Mouse (Mus musculus) CH12.LX (cell line): ENCODE measurements at regions not wholly inside any gene's neighbourhood (a gene's known extent, or its start where the extent isn't known, plus 50 kb on each side); places are given as distances from the start of the nearest gene placed in this dataset.

Experiments used
- DNase-seq: peaks from one replicate; pipeline ENCODE4 v3.0.0-alpha.2; 2013; ENCODE audit errors: extremely low read depth
- H3K27ac ChIP-seq: 2 replicates; pipeline ENCODE4 v1.5.1; 2012; ENCODE audit warnings: low read depth, mild to moderate bottlenecking, control low read depth, moderate library complexity; ENCODE audit not compliant: insufficient read depth
- H3K27me3 ChIP-seq: replicated peaks from 2 replicates; pipeline ENCODE3; 2012; ENCODE audit warnings: inconsistent platforms
- H3K36me3 ChIP-seq, 2 experiments: replicated peaks in 1 of 2; 2 replicates each; pipeline versions ENCODE3 to v1.6.1; 2012; ENCODE audit warnings: inconsistent platforms in 1 of 2, low read length in 1 of 2, mild to moderate bottlenecking in 1 of 2, mixed read lengths in 1 of 2, moderate library complexity in 1 of 2; ENCODE audit not compliant: control insufficient read depth in 1 of 2, insufficient read depth in 1 of 2
- H3K4me1 ChIP-seq, 2 experiments: 2 replicates each; pipeline ENCODE4 v1.6.1; 2012; ENCODE audit warnings: inconsistent platforms in 1 of 2, moderate library complexity in 1 of 2; ENCODE audit not compliant: insufficient read depth in 2 of 2, control insufficient read depth in 1 of 2
- H3K4me2 ChIP-seq: 2 replicates; pipeline ENCODE4 v1.6.1; 2012; ENCODE audit warnings: low read depth, mild to moderate bottlenecking, control low read depth; ENCODE audit not compliant: poor library complexity, insufficient read depth, severe bottlenecking
- H3K4me3 ChIP-seq, 3 experiments: fragments of 150-350 bp in 1 of 3; sonication (generic) in 1 of 3; replicated peaks in 1 of 3; 2 replicates each; pipeline versions ENCODE3 to v1.5.1; 2011 to 2012; ENCODE audit warnings: low read depth in 2 of 3, low read length in 2 of 3, mild to moderate bottlenecking in 2 of 3, moderate library complexity in 2 of 3, control low read depth in 1 of 3, improper control_type of control experiment in 1 of 3, inconsistent platforms in 1 of 3, mixed read lengths in 1 of 3; ENCODE audit not compliant: poor library complexity in 1 of 3
- H3K79me2 ChIP-seq: replicated peaks from 2 replicates; pipeline ENCODE4 v1.6.1; 2012; ENCODE audit warnings: mild to moderate bottlenecking, moderate library complexity; ENCODE audit not compliant: control insufficient read depth, poor library complexity, insufficient read depth, severe bottlenecking; ENCODE audit errors: extremely low read depth
- H3K9ac ChIP-seq: 2 replicates; pipeline ENCODE4 v1.6.1; 2012; ENCODE audit warnings: low read depth, mild to moderate bottlenecking, control low read depth, moderate library complexity; ENCODE audit not compliant: insufficient read depth
- H3K9me3 ChIP-seq: replicated peaks from 2 replicates; pipeline ENCODE3; 2012; ENCODE audit warnings: low read length, inconsistent platforms, mixed read lengths
- CHD1 ChIP-seq: IDR thresholded peaks from 2 replicates; pipeline ENCODE4 v1.6.1; 2012; ENCODE audit warnings: low read depth, low read length, improper control_type of control experiment, inconsistent platforms
- CTCF ChIP-seq, 2 experiments: IDR thresholded peaks in 1 of 2; conservative IDR thresholded peaks in 1 of 2; 2 replicates each; pipeline ENCODE4 v1.5.1; 2011 to 2012; ENCODE audit warnings: low read depth in 2 of 2, low read length in 2 of 2, improper control_type of control experiment in 1 of 2, inconsistent platforms in 1 of 2, mild to moderate bottlenecking in 1 of 2, moderate library complexity in 1 of 2
- ELF1 ChIP-seq: IDR thresholded peaks from 2 replicates; pipeline ENCODE4 v1.6.1; 2014; ENCODE audit warnings: low read depth, mild to moderate bottlenecking, inconsistent platforms, low read length, improper control_type of control experiment
- EP300 ChIP-seq: IDR thresholded peaks from 2 replicates; pipeline ENCODE4 v1.6.1; 2011; ENCODE audit warnings: low read length, improper control_type of control experiment
- HCFC1 ChIP-seq: IDR thresholded peaks from 2 replicates; pipeline ENCODE4 v1.6.1; 2012; ENCODE audit warnings: low read depth, mild to moderate bottlenecking, inconsistent platforms, low read length, improper control_type of control experiment
- MAFK ChIP-seq: IDR thresholded peaks from 2 replicates; pipeline ENCODE4 v1.6.1; 2011; ENCODE audit warnings: low read length, improper control_type of control experiment; ENCODE audit not compliant: insufficient replicate concordance
- MEF2A ChIP-seq: IDR thresholded peaks from 2 replicates; pipeline ENCODE4 v1.6.1; 2014; ENCODE audit warnings: low read depth, mild to moderate bottlenecking, inconsistent platforms, low read length, improper control_type of control experiment, borderline replicate concordance
- NRF1 ChIP-seq: IDR thresholded peaks from 2 replicates; pipeline ENCODE4 v1.6.1; 2014; ENCODE audit warnings: low read depth, mild to moderate bottlenecking, inconsistent platforms, low read length, improper control_type of control experiment, moderate library complexity
- POLR2A ChIP-seq: IDR thresholded peaks from 2 replicates; pipeline ENCODE4 v1.6.1; 2011; ENCODE audit warnings: low read depth, mild to moderate bottlenecking, improper control_type of control experiment, low read length
- POLR2AphosphoS2 ChIP-seq: IDR thresholded peaks from 2 replicates; pipeline ENCODE4 v1.6.1; 2011; ENCODE audit warnings: low read depth, low read length, improper control_type of control experiment
- SIN3A ChIP-seq: IDR thresholded peaks from 2 replicates; pipeline ENCODE4 v1.6.1; 2012; ENCODE audit warnings: low read length, improper control_type of control experiment, inconsistent platforms
- SMC3 ChIP-seq: IDR thresholded peaks from 2 replicates; pipeline ENCODE4 v1.6.1; 2011; ENCODE audit warnings: low read depth, low read length, improper control_type of control experiment
- TBP ChIP-seq: conservative IDR thresholded peaks from 2 replicates; pipeline ENCODE4 v1.6.1; 2011; ENCODE audit warnings: low read depth, low read length, improper control_type of control experiment
- UBTF ChIP-seq: IDR thresholded peaks from 2 replicates; pipeline ENCODE4 v1.6.1; 2012; ENCODE audit warnings: low read depth, mild to moderate bottlenecking, inconsistent platforms, low read length, improper control_type of control experiment, moderate library complexity
- USF1 ChIP-seq: IDR thresholded peaks from 2 replicates; pipeline ENCODE4 v1.6.1; 2014; ENCODE audit warnings: low read depth, mild to moderate bottlenecking, inconsistent platforms, low read length, improper control_type of control experiment
- ZKSCAN1 ChIP-seq: IDR thresholded peaks from 2 replicates; pipeline ENCODE4 v1.6.1; 2012; ENCODE audit warnings: low read depth, inconsistent platforms, low read length, improper control_type of control experiment, borderline replicate concordance
- ZMIZ1 ChIP-seq: IDR thresholded peaks from 2 replicates; pipeline ENCODE4 v1.6.1; 2012; ENCODE audit warnings: low read depth, mild to moderate bottlenecking, inconsistent platforms, low read length, improper control_type of control experiment
- dilution Hi-C: fragments of 300-500 bp; cut with MboI; formaldehyde crosslinking; loops from 2 replicates; pipeline ENCODE4 v1.14.3; 2020; ENCODE audit warnings: low sequenced_read_pairs; ENCODE audit not compliant: extremely low pct_unique_long_range_greater_than_20kb, extremely low pct_ligation_motif_present
- in situ Hi-C: fragments of 300-500 bp; cut with MboI; formaldehyde crosslinking; loops from 3 replicates; pipeline ENCODE4 v1.14.3; 2019; ENCODE audit warnings: low sequenced_read_pairs, low pct_ligation_motif_present, low pct_unique_long_range_greater_than_20kb, mixed read lengths

DNA sequence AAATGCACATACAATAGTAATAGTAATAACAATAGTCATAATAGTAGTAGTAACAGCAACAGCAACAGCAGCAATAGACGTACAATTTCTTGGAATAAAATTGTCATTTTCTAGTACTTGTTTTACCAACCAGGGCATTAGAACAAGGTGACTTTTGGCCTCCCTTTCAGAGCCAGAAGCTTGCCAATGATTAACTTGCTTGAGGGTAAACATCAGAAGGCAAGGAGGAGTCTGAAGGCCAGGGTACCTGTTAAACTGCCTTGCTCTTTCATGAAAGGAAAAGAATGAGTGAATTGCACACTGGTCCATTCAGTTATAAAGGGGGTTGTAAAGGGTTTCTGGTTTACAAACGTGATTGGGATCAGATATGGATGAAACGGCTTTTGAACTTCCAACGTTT lies 351.2 kb upstream of the Nectin3 start:
- H3K9ac ChIP-seq = no peak overlapping the region
- H3K27me3 ChIP-seq = no peaks in the 10 kb centered on the region
- dilution Hi-C loops = no loop called here
- no peak overlapping the region for H3K27ac ChIP-seq
- H3K79me2 ChIP-seq = no peaks in the 10 kb centered on the region
- no peak overlapping the region for H3K4me3 ChIP-seq
- no peaks in the 10 kb centered on the region for H3K36me3 ChIP-seq
- TF ChIP-seq CTCF (conservative IDR thresholded peaks at IDR 0.05 in 1 of 2, IDR thresholded peaks at IDR 0.05 in 1 of 2; ENCODE audit: low read depth in 2 of 2, low read length in 2 of 2) (no peak), NRF1 (no peak), HCFC1 (no peak), SMC3 (no peak), CHD1 (no peak), MAFK (no peak), SIN3A (no peak), POLR2A (no peak), ZMIZ1 (no peak), USF1 (no peak), EP300 (no peak), UBTF (no peak), ZKSCAN1 (no peak), TBP (no peak), MEF2A (no peak), ELF1 (no peak)
- no peak overlapping the region for H3K4me2 ChIP-seq
- in situ Hi-C loops = no loop called here
- peaks cover 51% of the 10 kb centered on the region for H3K9me3 ChIP-seq
- no peak for DNase-seq
- no peaks in the 10 kb centered on the region for H3K4me1 ChIP-seq

DNA sequence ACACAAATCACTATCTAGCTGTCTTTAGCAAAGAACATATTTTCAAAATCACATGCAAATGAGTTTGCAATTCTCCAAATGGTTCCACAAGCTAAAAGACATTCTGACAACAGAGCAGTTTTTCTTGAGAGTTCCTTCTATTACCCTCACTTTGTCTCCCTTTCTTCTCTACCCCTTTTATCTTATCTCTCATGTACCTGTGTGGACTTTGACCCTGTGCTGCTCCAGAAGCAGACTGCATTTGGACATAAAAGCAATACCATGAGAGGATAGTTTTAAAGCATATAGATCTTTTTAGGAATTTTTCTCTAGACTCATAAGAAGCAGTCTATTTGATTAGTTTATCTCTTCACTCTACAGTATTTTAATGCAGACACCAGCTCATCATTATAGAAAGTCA lies 350.4 kb upstream of the Nectin3 start:
- dilution Hi-C loops = no loop called here

More for the DNA sequence above, 350.4 kb upstream of the Nectin3 start:
- Histone ChIP-seq H3K27me3 (no peaks in the 10 kb centered on the region), H3K9me3 (peaks cover 51% of the 10 kb centered on the region), H3K4me2 (no peak overlapping the region), H3K27ac (no peak overlapping the region), H3K4me1 (no peaks in the 10 kb centered on the region), H3K4me3 (no peak overlapping the region), H3K36me3 (no peaks in the 10 kb centered on the region), H3K9ac (no peak overlapping the region), H3K79me2 (no peaks in the 10 kb centered on the region)
- in situ Hi-C loops = no loop called here
- no peak for DNase-seq
- no peak for TF ChIP-seq POLR2AphosphoS2
